Mouse (Mus musculus) MEL (cell line): Measurements from ENCODE around the gene Nr0b2. TPM values are rescaled to one million over a fixed set of nuclear protein-coding genes. Genes with fewer than 3 reads are reported as not detected.

Experiments used
- DNase-seq: peaks from one replicate; pipeline ENCODE4 v3.0.0; 2011; ENCODE audit warnings: low read depth, low spot score
- H3K27ac ChIP-seq: 2 replicates; pipeline ENCODE4 v1.5.1; 2012; ENCODE audit warnings: low read depth, mild to moderate bottlenecking, control low read depth, low read length, moderate library complexity; ENCODE audit not compliant: control insufficient read depth
- H3K27me3 ChIP-seq, 2 experiments: fragments of 150-350 bp in 1 of 2; sonication (generic) in 1 of 2; 2 replicates each; pipeline ENCODE4 v1.6.1; 2012; ENCODE audit warnings: low read length in 2 of 2, mild to moderate bottlenecking in 2 of 2, improper control_type of control experiment in 1 of 2, moderate library complexity in 1 of 2; ENCODE audit not compliant: insufficient read depth in 2 of 2, control insufficient read depth in 1 of 2
- H3K36me3 ChIP-seq, 2 experiments: 2 replicates each; pipeline ENCODE4 v1.6.1; 2012 to 2014; ENCODE audit warnings: low read length in 2 of 2, improper control_type of control experiment in 1 of 2, inconsistent platforms in 1 of 2, mild to moderate bottlenecking in 1 of 2; ENCODE audit not compliant: insufficient read depth in 2 of 2, control insufficient read depth in 1 of 2
- H3K4me1 ChIP-seq, 2 experiments: fragments of 150-350 bp in 1 of 2; sonication (generic) in 1 of 2; 2 replicates each; pipeline ENCODE4 v1.6.1; 2012; ENCODE audit warnings: low read length in 2 of 2, improper control_type of control experiment in 1 of 2, mild to moderate bottlenecking in 1 of 2; ENCODE audit not compliant: insufficient read depth in 2 of 2, control insufficient read depth in 1 of 2
- H3K4me3 ChIP-seq, 2 experiments: fragments of 150-350 bp in 1 of 2; sonication (generic) in 1 of 2; 2 replicates each; pipeline ENCODE4 v1.5.1; 2012; ENCODE audit warnings: low read depth in 2 of 2, low read length in 2 of 2, mild to moderate bottlenecking in 2 of 2, moderate library complexity in 2 of 2, control low read depth in 1 of 2, improper control_type of control experiment in 1 of 2; ENCODE audit not compliant: control insufficient read depth in 1 of 2, insufficient read depth in 1 of 2
- H3K79me2 ChIP-seq: 2 replicates; pipeline ENCODE4 v1.6.1; 2012; ENCODE audit warnings: mild to moderate bottlenecking, low read length, moderate library complexity; ENCODE audit not compliant: control insufficient read depth, poor library complexity, insufficient read depth
- H3K9ac ChIP-seq: 2 replicates; pipeline ENCODE4 v1.6.1; 2012; ENCODE audit warnings: low read depth, mild to moderate bottlenecking, control low read depth, low read length, moderate library complexity; ENCODE audit not compliant: control insufficient read depth, poor library complexity, severe bottlenecking
- H3K9me3 ChIP-seq: fragments of 150-350 bp; sonication (generic); replicated peaks from 2 replicates; pipeline ENCODE4 v1.6.1; 2012; ENCODE audit warnings: mild to moderate bottlenecking, low read length, improper control_type of control experiment, moderate library complexity; ENCODE audit not compliant: insufficient read depth
- BHLHE40 ChIP-seq: IDR thresholded peaks from 2 replicates; pipeline ENCODE4 v1.6.1; 2012; ENCODE audit warnings: low read depth, mild to moderate bottlenecking, inconsistent platforms, low read length, improper control_type of control experiment, borderline replicate concordance
- CHD1 ChIP-seq: IDR thresholded peaks from 2 replicates; pipeline ENCODE4 v1.6.1; 2012; ENCODE audit warnings: low read depth, mild to moderate bottlenecking, inconsistent platforms, low read length, improper control_type of control experiment
- CHD2 ChIP-seq: IDR thresholded peaks from 2 replicates; pipeline ENCODE4 v1.6.1; 2011; ENCODE audit warnings: low read length, improper control_type of control experiment
- CTCF ChIP-seq, 3 experiments: IDR thresholded peaks in 2 of 3; conservative IDR thresholded peaks in 1 of 3; 2 replicates each; pipeline ENCODE4 v1.5.1; 2011 to 2012; ENCODE audit warnings: low read length in 3 of 3, low read depth in 2 of 3, mild to moderate bottlenecking in 2 of 3, improper control_type of control experiment in 1 of 3, inconsistent platforms in 1 of 3, mixed read lengths in 1 of 3, moderate library complexity in 1 of 3; ENCODE audit not compliant: control insufficient read depth in 1 of 3, insufficient read depth in 1 of 3, poor library complexity in 1 of 3, severe bottlenecking in 1 of 3
- E2F4 ChIP-seq: IDR thresholded peaks from 2 replicates; pipeline ENCODE4 v1.6.1; 2011; ENCODE audit warnings: low read depth, low read length, improper control_type of control experiment, borderline replicate concordance
- ELF1 ChIP-seq: IDR thresholded peaks from 2 replicates; pipeline ENCODE4 v1.6.1; 2014; ENCODE audit warnings: low read depth, mild to moderate bottlenecking, inconsistent platforms, low read length, improper control_type of control experiment, moderate library complexity
- EP300 ChIP-seq, 2 experiments: IDR thresholded peaks; 2 replicates each; pipeline ENCODE4 v1.6.1; 2011; ENCODE audit warnings: improper control_type of control experiment in 2 of 2, low read length in 2 of 2, low read depth in 1 of 2, mild to moderate bottlenecking in 1 of 2
- ETS1 ChIP-seq: IDR thresholded peaks from 2 replicates; pipeline ENCODE4 v1.6.1; 2012; ENCODE audit warnings: low read depth, mild to moderate bottlenecking, inconsistent platforms, low read length, improper control_type of control experiment, moderate library complexity
- GABPA ChIP-seq: IDR thresholded peaks from 2 replicates; pipeline ENCODE4 v1.6.1; 2012; ENCODE audit warnings: low read depth, mild to moderate bottlenecking, inconsistent platforms, low read length, improper control_type of control experiment, moderate library complexity
- GATA1 ChIP-seq: IDR thresholded peaks from 2 replicates; pipeline ENCODE4 v1.6.1; 2011; ENCODE audit warnings: low read depth, low read length, improper control_type of control experiment
- HCFC1 ChIP-seq: IDR thresholded peaks from 2 replicates; pipeline ENCODE4 v1.6.1; 2012; ENCODE audit warnings: low read depth, mild to moderate bottlenecking, inconsistent platforms, low read length, improper control_type of control experiment, moderate library complexity
- JUND ChIP-seq: IDR thresholded peaks from 2 replicates; pipeline ENCODE4 v1.6.1; 2011; ENCODE audit warnings: low read depth, mild to moderate bottlenecking, improper control_type of control experiment, low read length
- KAT2A ChIP-seq: conservative IDR thresholded peaks from 2 replicates; pipeline ENCODE4 v1.6.1; 2012; ENCODE audit warnings: low read depth, low read length, improper control_type of control experiment, inconsistent platforms
- MAX ChIP-seq: IDR thresholded peaks from 2 replicates; pipeline ENCODE4 v1.6.1; 2011; ENCODE audit warnings: low read length, improper control_type of control experiment
- MAZ ChIP-seq: IDR thresholded peaks from 2 replicates; pipeline ENCODE4 v1.6.1; 2012; ENCODE audit warnings: low read depth, mild to moderate bottlenecking, inconsistent platforms, low read length, improper control_type of control experiment
- MEF2A ChIP-seq: IDR thresholded peaks from 2 replicates; pipeline ENCODE4 v1.6.1; 2014; ENCODE audit warnings: low read depth, mild to moderate bottlenecking, inconsistent platforms, low read length, improper control_type of control experiment; ENCODE audit not compliant: poor library complexity, insufficient replicate concordance, severe bottlenecking; ENCODE audit errors: extremely low read depth
- MYB ChIP-seq: IDR thresholded peaks from 2 replicates; pipeline ENCODE4 v1.6.1; 2011; ENCODE audit warnings: mild to moderate bottlenecking, low read depth, low read length, improper control_type of control experiment
- MYC ChIP-seq: IDR thresholded peaks from 2 replicates; pipeline ENCODE4 v1.6.1; 2011; ENCODE audit warnings: low read depth, mild to moderate bottlenecking, low read length, improper control_type of control experiment, moderate library complexity
- NELFE ChIP-seq: IDR thresholded peaks from 2 replicates; pipeline ENCODE4 v1.6.1; 2011; ENCODE audit warnings: low read depth, low read length, improper control_type of control experiment
- NRF1 ChIP-seq: IDR thresholded peaks from 2 replicates; pipeline ENCODE4 v1.6.1; 2014; ENCODE audit warnings: low read depth, mild to moderate bottlenecking, inconsistent platforms, low read length, improper control_type of control experiment, moderate library complexity; ENCODE audit not compliant: poor library complexity, insufficient read depth, severe bottlenecking
- POLR2A ChIP-seq, 2 experiments: IDR thresholded peaks; 2 replicates each; pipeline ENCODE4 v1.6.1; 2011 to 2012; ENCODE audit warnings: low read length in 2 of 2, mild to moderate bottlenecking in 2 of 2, control low read depth in 1 of 2, improper control_type of control experiment in 1 of 2, low read depth in 1 of 2, moderate library complexity in 1 of 2; ENCODE audit not compliant: control insufficient read depth in 1 of 2, insufficient read depth in 1 of 2, poor library complexity in 1 of 2
- POLR2AphosphoS2 ChIP-seq: IDR thresholded peaks from 2 replicates; pipeline ENCODE4 v1.6.1; 2011; ENCODE audit warnings: low read length, improper control_type of control experiment
- POLR2AphosphoS5 ChIP-seq: IDR thresholded peaks from 2 replicates; pipeline ENCODE4 v1.6.1; 2012; ENCODE audit warnings: low read depth, borderline replicate concordance, mild to moderate bottlenecking, inconsistent platforms, low read length, moderate library complexity, mixed read lengths
- RAD21 ChIP-seq: IDR thresholded peaks from 2 replicates; pipeline ENCODE4 v1.6.1; 2011; ENCODE audit warnings: mild to moderate bottlenecking, low read depth, low read length, improper control_type of control experiment
- RCOR1 ChIP-seq: IDR thresholded peaks from 2 replicates; pipeline ENCODE4 v1.6.1; 2012; ENCODE audit warnings: low read depth, mild to moderate bottlenecking, inconsistent platforms, low read length, improper control_type of control experiment
- SIN3A ChIP-seq: IDR thresholded peaks from 2 replicates; pipeline ENCODE4 v1.6.1; 2012; ENCODE audit warnings: low read length, improper control_type of control experiment, inconsistent platforms
- SMC3 ChIP-seq: IDR thresholded peaks from 2 replicates; pipeline ENCODE4 v1.6.1; 2011; ENCODE audit warnings: low read depth, low read length, improper control_type of control experiment
- TAL1 ChIP-seq: IDR thresholded peaks from 2 replicates; pipeline ENCODE4 v1.6.1; 2012; ENCODE audit warnings: mild to moderate bottlenecking, inconsistent platforms, low read length, moderate library complexity, mixed read lengths
- TBP ChIP-seq: IDR thresholded peaks from 2 replicates; pipeline ENCODE4 v1.8.0; 2011; ENCODE audit warnings: low read depth, low read length, improper control_type of control experiment
- TCF12 ChIP-seq: IDR thresholded peaks from 2 replicates; pipeline ENCODE4 v1.6.1; 2014; ENCODE audit warnings: low read depth, mild to moderate bottlenecking, inconsistent platforms, low read length, improper control_type of control experiment, moderate library complexity
- UBTF ChIP-seq: IDR thresholded peaks from 2 replicates; pipeline ENCODE4 v1.6.1; 2012; ENCODE audit warnings: low read depth, mild to moderate bottlenecking, inconsistent platforms, low read length, improper control_type of control experiment, moderate library complexity, borderline replicate concordance; ENCODE audit not compliant: insufficient read depth
- USF2 ChIP-seq, 2 experiments: IDR thresholded peaks; 2 replicates each; pipeline ENCODE4 v1.6.1; 2011 to 2012; ENCODE audit warnings: improper control_type of control experiment in 2 of 2, low read length in 2 of 2, borderline replicate concordance in 1 of 2, inconsistent platforms in 1 of 2, low read depth in 1 of 2, mild to moderate bottlenecking in 1 of 2; ENCODE audit not compliant: insufficient read depth in 1 of 2
- ZKSCAN1 ChIP-seq: IDR thresholded peaks from 2 replicates; pipeline ENCODE4 v1.6.1; 2012; ENCODE audit warnings: low read depth, mild to moderate bottlenecking, inconsistent platforms, low read length, improper control_type of control experiment, moderate library complexity
- ZMIZ1 ChIP-seq: IDR thresholded peaks from 2 replicates; pipeline ENCODE4 v1.6.1; 2012; ENCODE audit warnings: low read depth, mild to moderate bottlenecking, inconsistent platforms, low read length, improper control_type of control experiment, moderate library complexity
- ZNF384 ChIP-seq: IDR thresholded peaks from 2 replicates; pipeline ENCODE4 v1.6.1; 2012; ENCODE audit warnings: low read depth, mild to moderate bottlenecking, inconsistent platforms, low read length, improper control_type of control experiment
- polyA plus RNA-seq, 2 experiments: library from polyadenylated mRNA; stranded (reverse) in 1 of 2; unstranded in 1 of 2; fragments of >175 nt in 1 of 2; fragments of >200 nt in 1 of 2; gene quantifications; 2 replicates each; pipeline versions ENCODE4 v1.2.1 to v1.2.4; 2012; ENCODE audit warnings: low replicate concordance in 2 of 2, low read depth in 1 of 2; ENCODE audit not compliant: insufficient read length in 2 of 2, insufficient read depth in 1 of 2, missing spikeins in 1 of 2
- total RNA-seq: library from RNA; depleted of rRNA; stranded (reverse); fragments of 300-350 nt; gene quantifications from 2 replicates; pipeline ENCODE4 v1.2.3, GENCODE M21; 2012

Nr0b2 gene
- total and polyA plus RNA-seq, 3 experiments, result 0.10 TPM; not detected in 2

DNA sequence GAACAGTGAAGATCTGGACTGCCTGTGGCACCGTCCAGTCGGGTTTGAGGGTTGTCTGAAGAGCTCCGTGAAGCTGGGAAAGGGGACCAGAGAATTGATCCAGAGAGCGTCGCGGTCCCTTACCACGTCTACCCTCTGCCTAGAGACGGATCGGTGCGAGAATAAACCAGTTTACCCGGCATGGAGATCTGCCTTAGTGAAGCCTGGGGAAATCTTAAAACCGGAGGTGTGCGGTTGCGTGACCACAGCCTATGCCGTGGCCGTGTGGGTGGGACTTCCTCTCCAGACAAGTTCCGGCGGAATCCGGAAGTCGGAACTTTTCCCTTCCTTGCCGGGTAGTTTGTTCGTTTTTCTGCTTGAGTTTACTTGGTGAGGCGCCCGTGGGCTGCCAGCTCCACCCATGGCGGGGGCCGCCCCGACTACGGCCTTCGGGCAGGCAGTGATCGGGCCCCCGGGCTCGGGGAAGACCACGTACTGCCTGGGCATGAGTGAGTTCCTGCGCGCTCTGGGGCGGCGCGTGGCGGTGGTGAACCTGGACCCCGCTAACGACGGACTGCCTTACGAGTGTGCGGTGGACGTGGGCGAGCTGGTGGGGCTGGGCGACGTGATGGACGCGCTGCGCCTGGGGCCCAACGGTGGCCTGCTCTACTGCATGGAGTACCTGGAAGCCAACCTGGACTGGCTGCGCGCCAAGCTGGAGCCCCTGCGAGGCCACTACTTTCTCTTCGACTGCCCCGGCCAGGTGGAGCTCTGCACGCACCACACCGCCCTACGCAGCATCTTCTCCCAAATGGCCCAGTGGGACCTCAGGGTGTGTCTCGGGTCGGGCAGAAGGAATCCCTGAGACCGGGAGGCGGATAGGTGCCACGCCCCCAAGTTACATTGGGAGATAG, 31.1 kb downstream of the Nr0b2 start, which contains the start of gene Gpn2:
Gene Gpn2 (plus strand): TSS at position 304 of the 893 bp plus-strand sequence.
- Histone ChIP-seq H3K79me2 (peaks cover 7% of the 10 kb centered on the region; the same call in 1 of the 2 replicates), H3K4me3 (peak within 1 kb of the TSS; percentile 86 to 95), H3K4me1 (peaks cover 0 to 6% of the 10 kb centered on the region in 2 experiments; a peak in 2 of 4 replicates), H3K36me3 (peaks cover 0 to 3% of the 10 kb centered on the region in 2 experiments; a peak in 2 of 4 replicates), H3K9me3 (no peaks in the 10 kb centered on the region), H3K9ac (peak within 1 kb of the TSS; percentile 85), H3K27me3 (no peaks in the 10 kb centered on the region), H3K27ac (peak within 1 kb of the TSS; percentile 81)
- DNase-seq, result peak; percentile 96
- no peak for TF ChIP-seq RCOR1
- TF ChIP-seq TAL1, result no peak
- peak; percentile 73 for TF ChIP-seq NELFE
- peak; percentile 94 for TF ChIP-seq SIN3A
- TF ChIP-seq HCFC1, result peak; percentile 89
- no peak for TF ChIP-seq SMC3
- no peak for TF ChIP-seq BHLHE40
- TF ChIP-seq TBP, result peak; percentile 76
- no peak for TF ChIP-seq MEF2A
- TF ChIP-seq ZNF384, result no peak
- TF ChIP-seq CHD1, result no peak
- peak; percentile 58; the same call in 1 of the 2 replicates for TF ChIP-seq KAT2A
- TF ChIP-seq POLR2AphosphoS2, result peak; percentile 80
- TF ChIP-seq RAD21, result no peak
- TF ChIP-seq POLR2AphosphoS5, result no peak
- TF ChIP-seq EP300 (IDR thresholded peaks at IDR 0.05; ENCODE audit: low read depth in 1 of 2, low read length in 2 of 2), result no peak
- no peak for TF ChIP-seq UBTF
- TF ChIP-seq GATA1, result no peak
- peak; percentile 95 for TF ChIP-seq ELF1
- peak; percentile 54; the same call in 1 of the 2 replicates for TF ChIP-seq MYC
- TF ChIP-seq CHD2, result no peak
- TF ChIP-seq NRF1, result peak; percentile 65
- TF ChIP-seq MAX, result peak; percentile 43
- TF ChIP-seq CTCF (IDR thresholded peaks at IDR 0.05 in 2 of 3, conservative IDR thresholded peaks at IDR 0.05 in 1 of 3; ENCODE audit: control insufficient read depth in 1 of 3, insufficient read depth in 1 of 3, low read depth in 2 of 3, low read length in 3 of 3, poor library complexity in 1 of 3, severe bottlenecking in 1 of 3), result no peak
- no peak for TF ChIP-seq GABPA
- peak; percentile 28; the same call in 1 of the 2 replicates for TF ChIP-seq TCF12
- no peak for TF ChIP-seq JUND
- no peak for TF ChIP-seq MAZ
- TF ChIP-seq POLR2A (IDR thresholded peaks at IDR 0.05; ENCODE audit: control insufficient read depth in 1 of 2, insufficient read depth in 1 of 2, low read depth in 1 of 2, low read length in 2 of 2, poor library complexity in 1 of 2), result peak; percentile 65 to 89; a peak in 3 of 4 replicates
- TF ChIP-seq ZKSCAN1, result no peak
- no peak for TF ChIP-seq ETS1
- TF ChIP-seq MYB, result 0 out of 2 replicates have a peak, but pooled peaks have one; percentile 38
- no peak for TF ChIP-seq USF2 (IDR thresholded peaks at IDR 0.05; ENCODE audit: borderline replicate concordance in 1 of 2, insufficient read depth in 1 of 2, low read depth in 1 of 2, low read length in 2 of 2)
- no peak for TF ChIP-seq E2F4
- peak; percentile 75; the same call in 1 of the 2 replicates for TF ChIP-seq ZMIZ1
